Mouse (Mus musculus) forebrain, embryonic 11.5 days (tissue): ENCODE data around the gene Sergef. TPM values are rescaled to one million over a fixed set of nuclear protein-coding genes. Genes with fewer than 3 reads are reported as not detected.
"Not testable (repeated sequence)": the region's sequence is repeated elsewhere in the genome, so short reads cannot be mapped to it uniquely, and the experiment has no call there.

Source experiments
- ATAC-seq: fragments of 200-750 bp; cut with Nextera tagmentation; replicated peaks from 2 replicates; pipeline ENCODE4 v1.8.0; 2017; ENCODE audit warnings: moderate TSS enrichment; ENCODE audit not compliant: low FRiP score
- DNase-seq: peaks from one replicate; pipeline ENCODE4 v3.0.0-alpha.2; 2017; ENCODE audit warnings: low spot score
- H3K27ac ChIP-seq: fragments of 300-500 bp; sonication (generic); 2 replicates; pipeline ENCODE4 v1.5.1; 2014; ENCODE audit warnings: low read depth, low read length
- H3K27me3 ChIP-seq: fragments of 300-500 bp; sonication (generic); 2 replicates; pipeline ENCODE4 v1.6.1; 2014; ENCODE audit warnings: mild to moderate bottlenecking, low read length, mixed read lengths; ENCODE audit not compliant: control insufficient read depth, insufficient read depth
- H3K36me3 ChIP-seq: fragments of 300-500 bp; sonication (generic); 2 replicates; pipeline ENCODE4 v1.6.1; 2014; ENCODE audit warnings: mild to moderate bottlenecking, low read length, moderate library complexity, mixed read lengths; ENCODE audit not compliant: control insufficient read depth, insufficient read depth
- H3K4me1 ChIP-seq: fragments of 300-500 bp; sonication (generic); replicated peaks from 2 replicates; pipeline ENCODE4 v1.6.1; 2014; ENCODE audit warnings: low read length, mixed read lengths; ENCODE audit not compliant: control insufficient read depth, insufficient read depth
- H3K4me2 ChIP-seq: fragments of 300-500 bp; sonication (generic); 2 replicates; pipeline ENCODE4 v1.6.1; 2014; ENCODE audit warnings: low read depth, mild to moderate bottlenecking, low read length, moderate library complexity, mixed read lengths; ENCODE audit not compliant: severe bottlenecking
- H3K4me3 ChIP-seq: fragments of 300-500 bp; sonication (generic); 2 replicates; pipeline ENCODE4 v1.5.1; 2014; ENCODE audit warnings: low read depth, low read length
- H3K9ac ChIP-seq: fragments of 300-500 bp; sonication (generic); 2 replicates; pipeline ENCODE4 v1.6.1; 2014; ENCODE audit warnings: low read length
- H3K9me3 ChIP-seq: fragments of 300-500 bp; sonication (generic); 2 replicates; pipeline ENCODE4 v1.6.1; 2016; ENCODE audit warnings: low read length, mixed read lengths; ENCODE audit not compliant: control insufficient read depth
- whole genome bisulfite sequencing: fragments of 180-500 bp; shearing (Covaris S2); extraction: QIAGEN DNeasy Blood & Tissue Kit; methylation state at CpG from one replicate; pipeline ENCODE4 v1.1.7; 2014; 5-methylcytosine and 5-hydroxymethylcytosine counted together
- polyA plus RNA-seq: library from polyadenylated mRNA; unstranded; fragments of >200 nt; fragmentation: Nextera tagmentation; extraction: Ambion mirVana; gene quantifications from 2 replicates; pipeline ENCODE4 v1.2.1, GENCODE M21; 2014

Sergef gene
- polyA plus RNA-seq, 1 experiment from 2014 or later = 18.7 TPM

DNA sequence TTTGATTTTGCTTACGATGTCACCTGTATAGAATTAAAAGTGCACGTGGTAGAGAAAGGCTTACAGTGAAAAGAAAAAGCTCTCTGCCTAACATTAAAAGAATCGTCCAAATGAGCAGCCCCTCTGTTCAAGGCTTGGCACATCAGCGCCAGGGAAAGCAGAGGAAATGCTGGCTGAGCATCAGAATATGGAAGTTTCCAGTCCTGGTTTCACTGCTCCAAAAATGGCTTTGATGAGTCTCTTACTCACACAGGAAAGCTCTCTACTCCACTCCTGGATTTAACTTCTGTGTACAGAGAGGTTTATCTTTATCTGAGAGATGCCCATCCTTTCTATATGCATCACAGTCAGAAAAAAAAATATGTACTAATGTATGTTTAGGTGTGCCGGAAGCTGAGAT lies 61.5 kb downstream of the Sergef start:
- H3K4me3 ChIP-seq = no peak overlapping the region
- no peaks in the 10 kb centered on the region for H3K4me1 ChIP-seq
- ATAC-seq (no peak), DNase-seq (no peak)
- H3K4me2 ChIP-seq = no peak overlapping the region
- H3K27ac ChIP-seq = no peak overlapping the region
- no peak overlapping the region for H3K9ac ChIP-seq
- no peaks in the 10 kb centered on the region for H3K36me3 ChIP-seq
- H3K9me3 ChIP-seq = no peaks in the 10 kb centered on the region
- 91% methylated on average over 5 of the region's 5 CpGs for WGBS
- H3K27me3 ChIP-seq = no peaks in the 10 kb centered on the region

DNA sequence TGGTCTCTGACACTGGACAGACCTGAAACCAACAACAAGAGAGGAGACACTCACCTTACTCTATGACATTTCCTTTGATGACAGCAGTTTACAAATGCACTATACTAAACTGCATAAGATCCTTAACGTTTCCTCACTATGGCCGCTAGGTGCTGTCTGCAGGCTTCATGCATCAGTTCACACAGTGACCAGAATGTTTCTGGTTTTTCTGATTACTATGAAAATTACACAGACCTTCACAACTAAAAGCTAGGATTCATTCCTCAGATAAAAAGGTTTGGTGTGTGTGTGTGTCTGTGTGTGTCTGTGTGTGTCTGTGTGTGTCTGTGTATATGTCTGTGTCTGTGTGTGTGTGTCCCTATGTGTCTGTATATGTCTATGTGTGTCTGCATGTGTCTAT lies 63.7 kb downstream of the Sergef start:
- no peak overlapping the region for H3K9ac ChIP-seq
- H3K4me1 ChIP-seq = no peaks in the 10 kb centered on the region; the same call in 1 of the 2 replicates
- no peak for ATAC-seq
- no peaks in the 10 kb centered on the region for H3K27me3 ChIP-seq
- no peaks in the 10 kb centered on the region for H3K36me3 ChIP-seq
- DNase-seq = no peak
- no peaks in the 10 kb centered on the region for H3K9me3 ChIP-seq
- no peak overlapping the region for H3K4me3 ChIP-seq
- whole genome bisulfite sequencing = 87% methylated on average over 2 of the region's 2 CpGs
- H3K4me2 ChIP-seq = no peak overlapping the region
- no peak overlapping the region for H3K27ac ChIP-seq

DNA sequence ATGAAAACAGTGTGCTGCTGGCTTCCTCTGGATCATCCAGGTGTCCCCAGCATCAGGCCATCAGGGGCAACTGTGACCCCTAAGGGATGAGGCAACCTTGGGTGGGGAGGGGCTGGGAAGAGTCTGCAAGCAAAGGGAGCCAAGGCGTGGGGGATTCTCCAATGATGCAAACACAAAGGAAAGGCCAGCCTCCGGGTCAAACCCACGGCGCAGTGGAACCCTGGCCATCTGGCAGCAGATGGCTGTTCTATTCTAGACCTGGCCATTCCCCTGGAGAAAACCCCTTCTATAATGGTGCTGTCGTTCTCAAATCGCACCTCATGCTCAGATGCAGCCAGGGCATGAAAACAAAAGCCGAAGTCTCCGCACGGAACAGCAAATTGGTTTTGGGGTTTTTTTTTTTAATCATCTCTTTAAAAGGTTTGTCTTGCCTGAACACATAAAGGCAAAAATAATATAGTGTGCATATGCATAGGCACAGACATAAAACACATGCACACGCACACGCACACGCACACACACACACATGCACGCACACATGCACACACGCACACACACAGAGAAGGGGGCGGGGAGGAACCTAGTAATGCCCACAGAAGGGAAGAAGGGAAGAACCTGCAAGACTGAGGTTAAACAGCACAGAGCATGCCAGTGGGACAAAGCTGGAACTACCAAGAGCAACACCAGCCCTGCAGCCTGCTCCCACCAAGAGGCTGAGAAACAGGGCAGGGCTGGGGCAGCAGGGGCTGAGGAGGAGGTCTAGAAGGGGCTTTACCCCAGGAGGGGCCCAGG lies 66.6 kb downstream of the Sergef start:
- no peak overlapping the region for H3K4me2 ChIP-seq
- 69% methylated on average over 15 of the region's 15 CpGs for WGBS
- H3K9ac ChIP-seq = 0 out of 2 replicates have a peak overlapping the region, but pooled peaks have one; percentile 5
- 0 out of 2 replicates have a peak overlapping the region, but pooled peaks have one; percentile 27 for H3K27ac ChIP-seq
- no peaks in the 10 kb centered on the region for H3K27me3 ChIP-seq
- ATAC-seq = peak; percentile 36; the same call in 1 of the 2 replicates
- no peak overlapping the region for H3K4me3 ChIP-seq
- no peaks in the 10 kb centered on the region for H3K36me3 ChIP-seq
- H3K9me3 ChIP-seq = no peaks in the 10 kb centered on the region
- no peak for DNase-seq
- H3K4me1 ChIP-seq = no peaks in the 10 kb centered on the region; the same call in 1 of the 2 replicates

DNA sequence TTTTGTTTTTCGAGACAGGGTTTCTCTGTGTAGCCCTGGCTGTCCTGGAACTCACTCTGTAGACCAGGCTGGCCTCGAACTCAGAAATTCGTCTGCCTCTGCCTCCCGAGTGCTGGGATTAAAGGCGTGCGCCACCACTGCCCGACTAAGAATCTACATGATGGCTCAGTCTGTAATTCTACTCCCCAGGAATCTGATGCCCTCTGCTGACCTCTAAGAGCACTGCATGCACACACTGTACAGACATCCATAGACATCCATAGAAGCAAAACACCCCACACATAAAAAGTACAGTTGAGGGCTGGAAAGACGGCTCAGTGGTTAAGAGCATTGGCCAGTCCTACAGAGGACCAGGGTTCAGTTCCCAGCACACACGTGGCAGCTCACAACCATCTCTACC lies 70.1 kb downstream of the Sergef start:
- H3K27me3 ChIP-seq, H3K4me3 ChIP-seq, H3K36me3 ChIP-seq, H3K27ac ChIP-seq, H3K9me3 ChIP-seq, H3K4me1 ChIP-seq, ATAC-seq, DNase-seq, H3K9ac ChIP-seq, H3K4me2 ChIP-seq: not testable (repeated sequence)
- WGBS = 66% methylated on average over 9 of the region's 9 CpGs

DNA sequence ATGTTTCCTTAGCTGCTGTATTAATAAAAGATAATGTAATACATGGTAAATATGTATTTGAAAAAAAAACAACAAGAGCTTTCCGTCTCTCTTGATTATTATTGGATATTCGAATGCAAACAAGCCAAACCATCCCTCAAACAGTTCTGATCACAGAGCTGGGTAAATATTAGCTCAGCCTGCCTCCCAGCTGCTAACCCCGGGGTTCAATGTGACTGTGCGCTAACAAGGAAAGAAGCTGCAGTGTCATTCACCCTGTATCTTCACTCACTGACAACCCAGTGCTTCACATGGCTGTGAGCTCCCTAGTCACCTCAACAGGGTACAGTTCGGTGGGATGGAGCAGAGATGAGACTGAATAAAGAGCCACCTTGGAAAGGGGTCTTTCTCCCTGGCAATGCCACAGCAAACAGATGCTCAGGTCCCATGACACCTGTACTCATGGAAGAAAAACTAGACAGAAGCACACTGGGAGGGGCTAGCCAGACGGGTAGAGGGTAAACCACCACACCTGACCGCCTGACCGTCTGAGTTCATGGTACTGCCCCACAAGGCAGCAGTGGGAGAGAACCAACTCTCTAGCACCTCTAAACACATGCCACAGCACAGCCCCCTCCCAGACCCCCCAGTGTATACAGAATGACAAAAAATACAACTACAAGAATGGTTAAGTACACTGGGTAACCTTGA lies 73.1 kb downstream of the Sergef start:
- Histone ChIP-seq H3K4me3 (no peak overlapping the region), H3K4me2 (no peak overlapping the region), H3K9me3 (0 out of 2 replicates have a peak, but pooled peaks cover 3% of the 10 kb centered on the region), H3K27me3 (no peaks in the 10 kb centered on the region), H3K27ac (no peak overlapping the region), H3K36me3 (no peaks in the 10 kb centered on the region), H3K4me1 (no peaks in the 10 kb centered on the region), H3K9ac (no peak overlapping the region)
- ATAC-seq = no peak
- no peak for DNase-seq
- WGBS = 91% methylated on average over 8 of the region's 8 CpGs

DNA sequence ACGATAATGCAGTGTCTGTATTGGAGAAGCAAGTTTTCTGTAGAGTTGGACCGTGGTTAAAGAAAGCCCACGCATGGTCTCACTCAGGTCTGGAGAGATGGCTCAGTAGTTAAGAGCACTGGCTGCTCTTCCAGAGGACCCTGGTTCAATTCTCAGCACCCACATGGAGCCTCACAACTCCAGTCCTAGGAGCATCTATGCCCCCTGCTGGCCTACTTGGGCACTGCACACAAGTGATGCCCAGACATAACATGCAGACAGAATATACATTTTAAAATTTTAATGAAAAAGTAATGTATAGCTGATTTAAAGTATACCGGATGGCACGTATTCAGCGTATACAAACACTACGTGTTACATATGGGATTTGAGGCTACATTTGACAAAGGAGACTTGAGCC lies 74.2 kb downstream of the Sergef start:
- Histone ChIP-seq H3K36me3 (no peaks in the 10 kb centered on the region), H3K4me2 (no peak overlapping the region), H3K4me3 (no peak overlapping the region), H3K9ac (no peak overlapping the region), H3K9me3 (0 out of 2 replicates have a peak, but pooled peaks cover 3% of the 10 kb centered on the region), H3K4me1 (no peaks in the 10 kb centered on the region), H3K27me3 (no peaks in the 10 kb centered on the region), H3K27ac (no peak overlapping the region)
- ATAC-seq (no peak), DNase-seq (no peak)
- 96% methylated on average over 7 of the region's 7 CpGs for WGBS

DNA sequence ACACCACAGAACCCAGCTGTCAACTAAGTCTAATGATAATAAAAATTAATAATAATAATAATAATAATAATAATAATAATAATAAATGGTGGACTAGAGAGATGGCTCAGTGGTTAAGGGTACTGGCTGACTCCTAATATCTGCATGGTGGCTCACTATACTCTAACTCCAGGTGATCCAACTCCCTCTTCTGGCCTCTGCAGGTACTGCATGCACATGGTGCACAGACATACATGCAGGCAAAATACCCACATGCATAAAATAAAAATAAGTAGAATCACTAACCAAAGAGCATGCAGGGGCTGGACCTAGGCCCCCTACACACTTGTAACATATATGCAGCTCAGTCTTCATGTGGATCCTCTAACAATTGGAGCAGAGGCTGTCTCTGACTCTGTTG lies 75.8 kb downstream of the Sergef start:
- no peak for DNase-seq

DNA sequence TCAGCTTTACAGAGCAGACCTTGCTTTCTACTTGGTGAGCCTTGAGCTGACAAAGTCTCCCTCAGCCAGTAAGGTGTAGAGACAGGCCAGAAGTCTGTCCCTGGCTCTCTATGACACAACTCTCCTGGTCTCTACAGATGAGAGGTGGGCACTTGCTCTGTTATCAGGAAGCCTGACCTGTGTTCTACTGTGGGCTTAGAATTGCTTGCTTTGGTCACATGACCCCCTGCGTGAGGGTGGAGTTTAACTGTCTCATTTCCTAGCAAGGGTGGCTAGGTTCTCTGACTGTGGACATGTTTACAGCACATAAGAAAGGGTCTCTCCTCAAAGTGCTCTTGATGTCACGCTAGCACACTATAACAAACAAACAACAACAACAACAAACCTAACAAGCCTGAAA lies 79.5 kb downstream of the Sergef start:
- Histone ChIP-seq H3K9ac (no peak overlapping the region), H3K4me2 (no peak overlapping the region), H3K4me1 (peaks cover 7% of the 10 kb centered on the region; the same call in 1 of the 2 replicates), H3K27me3 (no peaks in the 10 kb centered on the region), H3K36me3 (no peaks in the 10 kb centered on the region), H3K27ac (no peak overlapping the region), H3K4me3 (no peak overlapping the region), H3K9me3 (no peaks in the 10 kb centered on the region)
- 92% methylated on average over 2 of the region's 2 CpGs for WGBS
- no peak for ATAC-seq
- DNase-seq = no peak

More for the DNA sequence above, 75.8 kb downstream of the Sergef start:
- no peak for ATAC-seq
- Histone ChIP-seq H3K9me3 (0 out of 2 replicates have a peak, but pooled peaks cover 3% of the 10 kb centered on the region), H3K4me3 (no peak overlapping the region), H3K4me2 (no peak overlapping the region), H3K36me3 (no peaks in the 10 kb centered on the region), H3K27me3 (no peaks in the 10 kb centered on the region), H3K9ac (no peak overlapping the region), H3K4me1 (no peaks in the 10 kb centered on the region), H3K27ac (no peak overlapping the region)
